ENCODE assay signal across 8 mouse cellular contexts in the genomic region with DNA sequence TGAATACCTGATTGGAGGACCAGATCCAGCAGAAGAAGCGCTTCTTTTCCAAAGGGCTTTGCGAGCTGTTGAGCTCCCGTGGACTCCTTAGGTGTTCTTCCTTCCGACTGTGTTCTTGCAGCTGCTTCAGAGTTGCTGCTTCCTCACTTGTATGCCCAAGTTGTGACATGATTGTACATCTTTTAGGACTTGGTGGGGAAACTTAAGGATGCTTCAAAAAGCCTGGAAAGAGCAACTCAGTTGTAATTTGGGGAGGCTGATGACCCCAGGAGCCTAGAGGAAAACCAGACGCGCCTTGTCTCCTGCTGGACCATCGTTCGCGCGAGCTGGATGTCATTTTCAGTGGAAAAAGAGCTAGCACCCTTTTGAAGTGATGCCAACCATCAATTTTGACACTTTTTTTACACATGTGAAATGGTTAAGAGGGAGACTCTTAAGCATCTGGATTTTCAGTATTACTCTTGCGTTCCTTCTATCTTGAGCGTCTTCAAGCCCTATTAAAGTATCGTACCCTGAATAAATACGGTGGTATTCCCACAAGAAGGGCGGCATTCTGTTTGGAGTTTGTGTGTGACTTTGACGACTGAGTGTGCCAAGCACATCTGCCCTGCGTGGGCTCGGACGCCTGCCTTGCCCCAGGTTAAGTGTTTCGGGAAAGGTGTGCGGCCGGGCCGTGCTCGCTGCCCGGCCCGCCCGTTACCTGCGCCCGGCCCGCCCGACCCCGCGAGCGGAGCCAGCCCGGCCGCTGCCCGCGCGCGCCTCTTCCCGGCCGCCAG. TPM values are rescaled to one million over a fixed set of nuclear protein-coding genes. Genes with fewer than 3 reads are reported as not detected.
A peak's percentile ranks its signal among the peaks of the same experiment; 100 is the strongest.
DNase-seq lines count a peak whose midpoint lies in the region; ATAC-seq and TF ChIP-seq lines count a peak whose summit lies in the region.

No protein-coding gene starts in this region.

- H3K27ac ChIP-seq in kidney, embryonic 16.5 days (ENCODE audit: low read length), result peak overlapping the region; percentile 78
- peak overlapping the region; percentile 90; the same call in 1 of the 2 replicates for H3K27ac ChIP-seq in hindbrain, postnatal 0 days

- no peaks in the 10 kb centered on the region for H3K9me3 ChIP-seq in kidney, embryonic 16.5 days (ENCODE audit: low read length)
- H3K9me3 ChIP-seq in hindbrain, postnatal 0 days (ENCODE audit: low read length), result no peaks in the 10 kb centered on the region

- H3K4me2 ChIP-seq in kidney, embryonic 16.5 days (replicated peaks; ENCODE audit: low read depth, low read length), result peak overlapping the region; percentile 79
- peak overlapping the region; percentile 80 for H3K4me2 ChIP-seq in hindbrain, postnatal 0 days (ENCODE audit: low read depth, low read length)

- peak overlapping the region; percentile 74 for H3K4me3 ChIP-seq in kidney, embryonic 16.5 days (ENCODE audit: low read length)
- peak overlapping the region; percentile 78 for H3K4me3 ChIP-seq in hindbrain, postnatal 0 days (ENCODE audit: low read length)

- TF ChIP-seq CTCF in brain, embryonic 14.5 days (IDR thresholded peaks at IDR 0.05; ENCODE audit: borderline replicate concordance, extremely low read depth, insufficient read depth, insufficient read length), result no peak
- no peak for TF ChIP-seq CTCF in hindbrain, postnatal 0 days (IDR thresholded peaks at IDR 0.05; ENCODE audit: low read depth)

- no peaks in the 10 kb centered on the region for H3K36me3 ChIP-seq in kidney, embryonic 16.5 days (ENCODE audit: insufficient read depth, low read length)
- no peaks in the 10 kb centered on the region for H3K36me3 ChIP-seq in hindbrain, postnatal 0 days (ENCODE audit: insufficient read depth, low read length)

- peaks cover 10% of the 10 kb centered on the region; the same call in 1 of the 2 replicates for H3K27me3 ChIP-seq in kidney, embryonic 16.5 days (ENCODE audit: insufficient read depth, low read length)
- H3K27me3 ChIP-seq in hindbrain, postnatal 0 days (ENCODE audit: insufficient read depth, low read length), result peaks cover 14% of the 10 kb centered on the region

- TF ChIP-seq POLR2A in brain, embryonic 14.5 days (IDR thresholded peaks at IDR 0.05; ENCODE audit: borderline replicate concordance, extremely low read depth, insufficient read depth, insufficient read length, poor library complexity, severe bottlenecking), result no peak

- no peak for ATAC-seq in kidney, embryonic 16.5 days (ENCODE audit: low FRiP score, low TSS enrichment)
- no peak for ATAC-seq in hindbrain, postnatal 0 days
- no peak for ATAC-seq in granulocyte monocyte progenitor cell, adult 5-6 weeks (replicated peaks; ENCODE audit: poor library complexity, severe bottlenecking)

- H3K4me1 ChIP-seq in kidney, embryonic 16.5 days (ENCODE audit: insufficient read depth, low read length), result peaks cover 24% of the 10 kb centered on the region
- H3K4me1 ChIP-seq in hindbrain, postnatal 0 days (ENCODE audit: insufficient read depth, low read length), result 0 out of 2 replicates have a peak, but pooled peaks cover 7% of the 10 kb centered on the region

- H3K9ac ChIP-seq in kidney, embryonic 16.5 days (replicated peaks; ENCODE audit: low read length), result peak overlapping the region; percentile 75
- peak overlapping the region; percentile 92 for H3K9ac ChIP-seq in hindbrain, postnatal 0 days (replicated peaks; ENCODE audit: low read length)

- DNase-seq in kidney, adult 9 months, result no peak
- DNase-seq in brain, embryonic 14.5 days (ENCODE audit: low read depth), result peak; percentile 62
- DNase-seq in hindbrain, postnatal 0 days (ENCODE audit: low spot score), result no peak
- DNase-seq in naive thymus-derived CD4-positive, alpha-beta T cell, adult 2 months (ENCODE audit: low read depth), result peak; percentile 51
- no peak for DNase-seq in c-Kit-positive CD71-positive TER-119-positive erythroid progenitor cells, embryonic 14.5 days (ENCODE audit: low spot score)
- DNase-seq in layer of hippocampus, adult 18-20 months (ENCODE audit: low spot score in 2 of 2), result no peak

- 13% methylated on average over 42 of the region's 42 CpGs for WGBS in kidney, embryonic 16.5 days
- WGBS in hindbrain, postnatal 0 days, result 12% methylated on average over 42 of the region's 42 CpGs

RNA-seq across cellular contexts. Expression of a gene that starts 0.9 kb away (rescaled TPM):
- 28.8 and 30.9 TPM in 2 replicates for polyA plus RNA-seq in kidney, embryonic 16.5 days (2015; fragmentation: Nextera tagmentation; extraction: Ambion mirVana)
- polyA plus RNA-seq in brain, embryonic 14.5 days (2012; rRNA removed), result 75.4 and 93.2 TPM in 2 replicates
- total RNA-seq in hindbrain, postnatal 0 days (2014; rRNA removed), result 37.2 and 61.9 TPM in 2 replicates
- polyA plus RNA-seq in hindbrain, postnatal 0 days (2015; fragmentation: Nextera tagmentation; extraction: Ambion mirVana), result 11.8 and 14.0 TPM in 2 replicates
- 10 to 100 TPM; 65.6 to 68.9 TPM for total RNA-seq in layer of hippocampus, adult 18-20 months (2021)
- total RNA-seq in granulocyte monocyte progenitor cell, adult 5-6 weeks (2014; fragmentation: Nextera tagmentation), result 31.9 and 32.1 TPM in 2 replicates
- total RNA-seq in granulocyte monocyte progenitor cell, adult 5-6 weeks (2017), result 26.6 and 41.9 TPM in 2 replicates

RNA-seq across cellular contexts. Expression of a gene that starts 3.7 kb away (rescaled TPM):
- 204 and 209 TPM in 2 replicates for polyA plus RNA-seq in kidney, embryonic 16.5 days (2015; fragmentation: Nextera tagmentation; extraction: Ambion mirVana)
- polyA plus RNA-seq in brain, embryonic 14.5 days (2012; rRNA removed), result 114 and 143 TPM in 2 replicates
- total RNA-seq in hindbrain, postnatal 0 days (2014; rRNA removed), result 137 and 185 TPM in 2 replicates
- 187 and 191 TPM in 2 replicates for polyA plus RNA-seq in hindbrain, postnatal 0 days (2015; fragmentation: Nextera tagmentation; extraction: Ambion mirVana)
- total RNA-seq in layer of hippocampus, adult 18-20 months (2021), result 10 to 100 TPM; 85.4 to 92.4 TPM
- 107 and 136 TPM in 2 replicates for total RNA-seq in granulocyte monocyte progenitor cell, adult 5-6 weeks (2014; fragmentation: Nextera tagmentation)
- 205 and 217 TPM in 2 replicates for total RNA-seq in granulocyte monocyte progenitor cell, adult 5-6 weeks (2017)

RNA-seq across cellular contexts. Expression of a gene that starts 18.0 kb away (rescaled TPM):
- not detected in 2 replicates for polyA plus RNA-seq in kidney, embryonic 16.5 days (2015; fragmentation: Nextera tagmentation; extraction: Ambion mirVana)
- polyA plus RNA-seq in brain, embryonic 14.5 days (2012; rRNA removed), result 0.06 and 0.12 TPM in 2 replicates
- not detected in 2 replicates for total RNA-seq in hindbrain, postnatal 0 days (2014; rRNA removed)
- 0.09 and 0.20 TPM in 2 replicates for polyA plus RNA-seq in hindbrain, postnatal 0 days (2015; fragmentation: Nextera tagmentation; extraction: Ambion mirVana)
- total RNA-seq in layer of hippocampus, adult 18-20 months (2021), result 10 to 100 TPM; 10.2 to 10.8 TPM
- not detected in 2 replicates for total RNA-seq in granulocyte monocyte progenitor cell, adult 5-6 weeks (2014; fragmentation: Nextera tagmentation)
- total RNA-seq in granulocyte monocyte progenitor cell, adult 5-6 weeks (2017), result not detected in 2 replicates

Comparison
In these comparisons a context has a peak if more than half of its experiments do, and no peak if none do; other contexts are left out.
1. DNase-seq: peak in brain, embryonic 14.5 days (single experiment) and naive thymus-derived CD4-positive, alpha-beta T cell, adult 2 months (single experiment); none in kidney, adult 9 months (single experiment), hindbrain, postnatal 0 days (single experiment), c-Kit-positive CD71-positive TER-119-positive erythroid progenitor cells, embryonic 14.5 days (single experiment) and layer of hippocampus, adult 18-20 months (0 of 2).
2. RNA of a gene that starts 18.0 kb away (total RNA-seq): 10.2 to 10.8 TPM in layer of hippocampus, adult 18-20 months; not detected in hindbrain, postnatal 0 days and not detected in granulocyte monocyte progenitor cell, adult 5-6 weeks; every median in the first group is over 10 times any median in the second.